Mouse (Mus musculus) liver, adult 2 months (tissue): Measurements from ENCODE around the gene Gm45062. TPM values are rescaled to one million over a fixed set of nuclear protein-coding genes. Genes with fewer than 3 reads are reported as not detected.

ENCODE experiments used
- DNase-seq: peaks from one replicate; pipeline ENCODE4 v3.0.0-alpha.2; 2011; ENCODE audit warnings: low read depth, low spot score; ENCODE audit errors: extremely low read depth
- H3K27ac ChIP-seq: fragments of 200-500 bp; replicated peaks from 2 replicates; pipeline ENCODE4 v1.5.1; 2012; ENCODE audit warnings: low read depth, mild to moderate bottlenecking, control low read depth, inconsistent platforms, low read length; ENCODE audit not compliant: insufficient read depth
- H3K27me3 ChIP-seq: fragments of 200-500 bp; 2 replicates; pipeline ENCODE4 v1.6.1; 2012; ENCODE audit warnings: mild to moderate bottlenecking, moderate library complexity, low read length, inconsistent platforms; ENCODE audit not compliant: control insufficient read depth, insufficient read depth
- H3K36me3 ChIP-seq: fragments of 200-500 bp; 2 replicates; pipeline ENCODE4 v1.6.1; 2012; ENCODE audit warnings: low read length, inconsistent platforms; ENCODE audit not compliant: control insufficient read depth, insufficient read depth
- H3K4me1 ChIP-seq: fragments of 200-500 bp; 2 replicates; pipeline ENCODE4 v1.6.1; 2011; ENCODE audit warnings: low read length; ENCODE audit not compliant: control insufficient read depth, insufficient read depth
- H3K4me3 ChIP-seq: fragments of 200-500 bp; 2 replicates; pipeline ENCODE4 v1.5.1; 2011; ENCODE audit warnings: low read depth, mild to moderate bottlenecking, control low read depth, low read length, moderate library complexity; ENCODE audit not compliant: insufficient read depth
- H3K79me2 ChIP-seq: fragments of 200-500 bp; 2 replicates; pipeline ENCODE4 v1.6.1; 2012; ENCODE audit warnings: inconsistent platforms, mild to moderate bottlenecking, low read length, moderate library complexity; ENCODE audit not compliant: control insufficient read depth, insufficient read depth
- H3K9ac ChIP-seq: fragments of 200-500 bp; 2 replicates; pipeline ENCODE4 v1.6.1; 2012; ENCODE audit warnings: low read depth, mild to moderate bottlenecking, control low read depth, inconsistent platforms, low read length
- CTCF ChIP-seq: fragments of 200-500 bp; IDR thresholded peaks from 2 replicates; pipeline ENCODE4 v1.5.1; 2011; ENCODE audit warnings: low read depth, low read length, control low read depth
- POLR2A ChIP-seq: fragments of 200-500 bp; IDR thresholded peaks from 2 replicates; pipeline ENCODE4 v1.6.1; 2011; ENCODE audit warnings: low read length, control low read depth; ENCODE audit not compliant: insufficient read depth; ENCODE audit errors: extremely low read depth
- WGBS: fragments of 180-500 bp; shearing (Covaris S2); methylation state at CpG from one replicate; pipeline ENCODE4 v1.1.7; 2018; 5-methylcytosine and 5-hydroxymethylcytosine counted together
- polyA plus RNA-seq: library from polyadenylated mRNA; depleted of rRNA; stranded (reverse); fragments of >200 nt; gene quantifications from 2 replicates; pipeline ENCODE4 v1.2.3, GENCODE M21; 2012
- total RNA-seq: library from RNA; depleted of rRNA; stranded (reverse); fragments of >200 nt; gene quantifications from 2 replicates; pipeline ENCODE4 v1.2.3, GENCODE M21; 2014

Gene Gm45062
- total and polyA plus RNA-seq, 2 experiments: 0.70 to 2.0 TPM

GRCm38 (mm10) chr6:8479176-8479575 is 219.9 kb downstream of the Gm45062 start:
- Histone ChIP-seq H3K4me1 (no peaks in the 10 kb centered on the region), H3K27me3 (no peaks in the 10 kb centered on the region), H3K9ac (no peak overlapping the region), H3K4me3 (no peak overlapping the region), H3K36me3 (no peaks in the 10 kb centered on the region), H3K79me2 (no peaks in the 10 kb centered on the region), H3K27ac (no peak overlapping the region)
- no peak for DNase-seq
- WGBS: 82% methylated on average over 1 of the region's 1 CpGs
- no peak for TF ChIP-seq POLR2A
- no peak for TF ChIP-seq CTCF

GRCm38 (mm10) chr6:8484437-8485275 is 225.4 kb downstream of the Gm45062 start:
- no peak overlapping the region for H3K9ac ChIP-seq
- no peaks in the 10 kb centered on the region for H3K36me3 ChIP-seq
- H3K27ac ChIP-seq: no peak overlapping the region; the same call in 1 of the 2 replicates
- H3K4me3 ChIP-seq: no peak overlapping the region
- H3K27me3 ChIP-seq: no peaks in the 10 kb centered on the region
- H3K79me2 ChIP-seq: no peaks in the 10 kb centered on the region
- TF ChIP-seq POLR2A: no peak
- no peak for TF ChIP-seq CTCF
- no peak for DNase-seq
- 90% methylated on average over 17 of the region's 17 CpGs for WGBS
- no peaks in the 10 kb centered on the region for H3K4me1 ChIP-seq

GRCm38 (mm10) chr6:8485414-8486175 is 226.3 kb downstream of the Gm45062 start:
- Histone ChIP-seq H3K36me3 (no peaks in the 10 kb centered on the region), H3K9ac (no peak overlapping the region), H3K27me3 (no peaks in the 10 kb centered on the region), H3K4me3 (no peak overlapping the region), H3K4me1 (no peaks in the 10 kb centered on the region), H3K79me2 (no peaks in the 10 kb centered on the region), H3K27ac (no peak overlapping the region)
- DNase-seq: no peak
- TF ChIP-seq CTCF (no peak), POLR2A (no peak)
- WGBS: 76% methylated on average over 16 of the region's 16 CpGs

- H3K4me1 ChIP-seq: no peaks in the 10 kb centered on the region
- H3K9ac ChIP-seq: no peak overlapping the region
- no peaks in the 10 kb centered on the region for H3K27me3 ChIP-seq
- no peak overlapping the region for H3K27ac ChIP-seq
- no peak overlapping the region for H3K4me3 ChIP-seq
- 94% methylated on average over 17 of the region's 17 CpGs for WGBS
- H3K79me2 ChIP-seq: no peaks in the 10 kb centered on the region
- no peaks in the 10 kb centered on the region for H3K36me3 ChIP-seq
- no peak for DNase-seq
- TF ChIP-seq POLR2A: no peak
- TF ChIP-seq CTCF: no peak
Observed at GRCm38 (mm10) chr6:8486391-8487043, 227.3 kb downstream of the Gm45062 start.

GRCm38 (mm10) chr6:8487044-8487853 is 228.0 kb downstream of the Gm45062 start:
- no peak overlapping the region for H3K4me3 ChIP-seq
- H3K27ac ChIP-seq: no peak overlapping the region
- no peaks in the 10 kb centered on the region for H3K79me2 ChIP-seq
- H3K27me3 ChIP-seq: no peaks in the 10 kb centered on the region
- no peaks in the 10 kb centered on the region for H3K36me3 ChIP-seq
- TF ChIP-seq POLR2A (no peak), CTCF (no peak)
- 78% methylated on average over 20 of the region's 20 CpGs for WGBS
- H3K4me1 ChIP-seq: no peaks in the 10 kb centered on the region
- H3K9ac ChIP-seq: no peak overlapping the region
- DNase-seq: no peak
